Mouse (Mus musculus) adipocyte (in vitro differentiated cells): ENCODE data around the gene Prr23a1.

Experiments
- DNase-seq: peaks from one replicate; pipeline ENCODE4 v3.0.0-alpha.2; 2016; ENCODE audit warnings: low spot score

Prr23a1 gene

GRCm38 (mm10) chr9:98842117-98842516 lies at the start of gene Prr23a1:
Gene Prr23a1 (plus strand): TSS chr9:98842503.
- DNase-seq = no peak

- no peak for DNase-seq
These were observed 43.3 kb upstream of the Prr23a1 start for GRCm38 (mm10) chr9:98799021-98799420.

GRCm38 (mm10) chr9:98803971-98804370 lies 38.3 kb upstream of the Prr23a1 start:
- DNase-seq = no peak

- no peak for DNase-seq
These were observed 36.8 kb upstream of the Prr23a1 start for GRCm38 (mm10) chr9:98805511-98805910.

GRCm38 (mm10) chr9:98805934-98806333 lies 36.4 kb upstream of the Prr23a1 start:
- DNase-seq = no peak

GRCm38 (mm10) chr9:98807631-98808030 lies 34.7 kb upstream of the Prr23a1 start:
- no peak for DNase-seq

- DNase-seq = peak; percentile 40
These were observed 32.8 kb upstream of the Prr23a1 start for GRCm38 (mm10) chr9:98809526-98809925.

GRCm38 (mm10) chr9:98816066-98816465 lies 26.2 kb upstream of the Prr23a1 start:
- DNase-seq = no peak

GRCm38 (mm10) chr9:98817592-98817991 lies 24.7 kb upstream of the Prr23a1 start:
- DNase-seq = no peak

- DNase-seq = no peak
These were observed 23.3 kb upstream of the Prr23a1 start for GRCm38 (mm10) chr9:98818971-98819370.

- no peak for DNase-seq
These were observed 22.8 kb upstream of the Prr23a1 start for GRCm38 (mm10) chr9:98819481-98819880.

GRCm38 (mm10) chr9:98820461-98820860 lies 21.8 kb upstream of the Prr23a1 start:
- DNase-seq = no peak

GRCm38 (mm10) chr9:98821067-98821466 lies 21.2 kb upstream of the Prr23a1 start:
- no peak for DNase-seq

GRCm38 (mm10) chr9:98823805-98824204 lies 18.5 kb upstream of the Prr23a1 start:
- no peak for DNase-seq

- DNase-seq = no peak
These were observed 12.8 kb upstream of the Prr23a1 start for GRCm38 (mm10) chr9:98829508-98829907.

- no peak for DNase-seq
These were observed 4.7 kb upstream of the Prr23a1 start for GRCm38 (mm10) chr9:98837537-98838074.

- no peak for DNase-seq
These were observed 13.9 kb downstream of the Prr23a1 start, which contains the start of gene Prr23a2 for GRCm38 (mm10) chr9:98856210-98856609. Gene Prr23a2 (plus strand): TSS chr9:98856494.

GRCm38 (mm10) chr9:98863463-98863862 lies 21.2 kb downstream of the Prr23a1 start:
- DNase-seq = no peak

GRCm38 (mm10) chr9:98864571-98864970 lies 22.3 kb downstream of the Prr23a1 start, which contains the start of gene Prr23a3:
Gene Prr23a3 (plus strand): TSS chr9:98864767.
- no peak for DNase-seq
